Mouse (Mus musculus) T-helper 2 cell (primary cell): Measurements from ENCODE around the gene Rbm20.

Experiments
- in situ Hi-C: fragments of 300-600 bp; cut with MboI, MseI; formaldehyde crosslinking; loops from one replicate; pipeline ENCODE4 v1.15.1; 2025; ENCODE audit warnings: high pct_unique_total_duplicates

The Rbm20 gene

GRCm38 (mm10) chr19:53671432-53671831, 5.7 kb upstream of the Rbm20 start:
- in situ Hi-C loops: loop anchor here (5.0 kb wide), 1 partner anchor 56 kb away; no protein-coding TSS in a partner anchor

- in situ Hi-C loops: loop anchor here (5.0 kb wide), 1 partner anchor 53 kb away; no protein-coding TSS in a partner anchor
Observed at GRCm38 (mm10) chr19:53674131-53674925, 2.8 kb upstream of the Rbm20 start.

GRCm38 (mm10) chr19:53676228-53676627, 878 bp upstream of the Rbm20 start:
- in situ Hi-C loops: no loop called here

- in situ Hi-C loops: no loop called here
Observed at GRCm38 (mm10) chr19:53679194-53679593, 2.1 kb downstream of the Rbm20 start.

DNA sequence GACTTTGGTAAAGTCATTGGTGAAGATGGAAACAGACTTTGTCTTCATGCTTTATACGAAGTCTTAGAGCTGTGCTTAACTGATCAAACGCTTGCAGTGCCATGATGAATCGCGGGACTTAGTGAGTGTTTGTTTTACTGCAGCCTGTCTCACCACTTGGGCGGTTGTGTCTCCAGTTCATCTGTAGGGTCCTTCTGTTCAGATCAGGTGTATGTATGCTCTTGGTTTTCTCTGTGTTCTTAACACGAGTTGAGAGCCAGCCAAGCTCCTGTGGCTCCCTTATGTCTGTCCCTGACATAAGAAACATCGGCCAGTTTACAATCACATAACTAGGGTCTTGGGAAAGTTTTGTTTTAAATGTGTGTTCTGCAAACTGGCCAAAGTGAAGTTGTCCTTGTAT, 2.9 kb downstream of the Rbm20 start:
- in situ Hi-C loops: no loop called here

GRCm38 (mm10) chr19:53682427-53682826, 5.3 kb downstream of the Rbm20 start:
- in situ Hi-C loops: no loop called here

- in situ Hi-C loops: no loop called here
Observed at GRCm38 (mm10) chr19:53687592-53687991, 10.5 kb downstream of the Rbm20 start.

DNA sequence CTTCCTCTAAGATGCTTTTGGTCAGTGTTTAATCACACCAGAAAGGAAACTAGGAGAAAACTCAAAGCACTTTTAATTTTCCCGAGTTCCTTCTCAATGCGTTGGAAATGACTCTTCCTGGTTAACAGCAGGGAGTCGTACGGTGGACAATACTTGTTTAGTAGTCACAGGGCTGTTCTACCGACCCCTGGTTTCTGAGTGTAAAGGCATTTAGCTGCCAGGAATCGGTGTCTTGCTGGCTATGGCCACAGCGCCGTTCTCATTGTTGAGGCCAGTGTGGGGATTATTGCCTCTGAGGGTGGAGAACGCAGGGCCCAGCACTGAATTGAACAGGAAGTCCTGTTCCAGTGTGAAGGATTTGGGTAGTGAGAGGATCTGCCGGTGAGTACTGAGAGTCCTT, 13.7 kb downstream of the Rbm20 start:
- in situ Hi-C loops: loop anchor here (10.0 kb wide), 1 partner anchor 1724 kb away; no protein-coding TSS in a partner anchor

DNA sequence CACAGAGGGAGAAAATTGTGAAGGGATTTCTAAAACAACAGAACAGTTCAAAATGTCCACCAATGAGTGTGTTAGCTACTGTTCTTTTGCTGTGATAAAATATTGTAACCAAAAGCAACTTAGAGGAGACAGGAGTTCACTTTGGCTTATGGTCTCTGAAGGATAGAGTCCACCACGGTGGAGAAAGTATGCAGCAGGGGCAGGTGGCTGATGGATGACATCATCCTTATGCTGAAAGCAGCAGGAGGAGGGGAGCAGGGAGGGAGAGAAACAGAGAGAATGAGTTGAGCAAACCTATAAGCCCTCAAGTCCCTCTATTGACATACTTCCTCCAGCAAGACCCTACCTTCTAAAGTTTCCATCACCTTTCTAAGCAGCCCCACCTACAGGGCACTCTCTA, 16.9 kb downstream of the Rbm20 start:
- in situ Hi-C loops: loop anchor here (10.0 kb wide), 1 partner anchor 1721 kb away; no protein-coding TSS in a partner anchor

- in situ Hi-C loops: loop anchor here (10.0 kb wide), 1 partner anchor 1719 kb away; no protein-coding TSS in a partner anchor
Observed at GRCm38 (mm10) chr19:53696079-53696478, 19.0 kb downstream of the Rbm20 start.

DNA sequence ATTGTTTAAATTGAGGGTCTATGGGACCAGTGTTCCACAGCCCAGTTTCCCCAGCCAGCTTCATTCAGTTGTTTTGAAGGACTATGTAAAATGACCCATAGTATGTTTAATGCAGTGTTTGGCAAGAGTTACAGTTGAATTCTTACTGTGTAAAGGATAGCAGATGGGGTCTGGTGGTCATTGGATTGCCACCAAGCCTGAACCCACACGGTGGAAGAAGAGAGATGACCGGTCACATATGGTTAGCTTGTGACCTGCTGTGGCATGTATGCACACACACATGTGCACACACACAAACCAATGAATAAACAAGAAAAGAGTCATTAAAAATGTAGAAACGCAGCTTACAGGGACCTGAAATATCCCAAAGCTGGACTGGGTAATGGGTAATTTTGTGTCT, 19.5 kb downstream of the Rbm20 start:
- in situ Hi-C loops: loop anchor here (10.0 kb wide), 1 partner anchor 1718 kb away; no protein-coding TSS in a partner anchor

DNA sequence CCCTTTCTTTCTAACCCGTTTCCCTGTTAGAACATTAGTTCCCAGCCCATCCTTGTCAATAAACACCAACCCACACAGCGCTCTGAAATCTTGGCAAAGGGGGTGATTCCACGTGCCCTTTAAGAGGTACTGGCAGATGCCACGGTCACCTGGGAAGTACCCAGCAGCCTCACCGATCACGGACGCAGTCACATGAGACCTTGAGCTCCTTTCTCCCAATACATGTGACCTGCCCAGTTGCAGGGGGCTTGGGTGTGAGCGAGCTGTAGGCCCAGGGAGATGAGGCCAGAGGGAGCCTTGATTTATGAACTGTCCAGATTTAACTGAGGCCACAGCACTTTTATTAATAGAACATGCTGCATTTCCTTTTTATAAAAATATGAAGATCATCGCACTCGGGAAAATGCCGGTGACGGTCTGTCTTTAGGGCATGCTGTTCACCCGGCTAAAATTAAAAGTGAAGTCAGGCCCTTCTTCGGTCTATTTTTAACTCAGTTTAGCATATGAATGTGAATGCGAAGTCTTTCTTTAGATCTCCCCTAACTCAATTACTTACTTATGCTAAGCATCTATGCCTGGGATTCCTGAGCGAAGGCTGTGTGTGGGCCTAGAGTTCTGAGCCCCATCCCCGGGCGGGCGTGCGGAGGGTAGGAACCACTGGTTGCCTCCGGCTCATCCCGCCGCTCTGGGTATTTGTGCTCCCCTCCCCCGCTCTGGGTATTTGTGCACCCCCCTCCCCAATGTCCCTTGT, 20.4 kb downstream of the Rbm20 start:
- in situ Hi-C loops: loop anchor here (10.0 kb wide), 1 partner anchor 1717 kb away; no protein-coding TSS in a partner anchor

DNA sequence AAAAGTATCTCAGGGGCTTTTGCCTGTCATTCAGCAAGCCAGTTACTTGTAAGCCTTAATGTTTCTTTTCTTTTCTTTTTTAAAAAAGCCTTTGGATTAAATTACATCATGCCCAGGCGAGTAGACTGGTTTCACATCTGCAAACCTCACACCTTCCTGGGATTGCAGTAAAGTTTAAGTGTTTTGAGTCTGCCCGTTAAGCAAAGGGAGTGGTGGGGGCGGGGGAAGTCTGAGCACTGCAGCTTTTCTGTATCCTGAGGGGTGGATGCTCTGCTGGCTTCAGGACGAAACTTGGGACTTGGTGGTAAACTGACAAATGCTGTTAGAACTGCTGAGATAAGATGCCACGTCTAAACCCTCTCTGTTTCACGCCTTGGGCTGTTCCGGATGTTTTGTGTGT, 22.6 kb downstream of the Rbm20 start:
- in situ Hi-C loops: loop anchor here (10.0 kb wide), 1 partner anchor 1715 kb away; no protein-coding TSS in a partner anchor

DNA sequence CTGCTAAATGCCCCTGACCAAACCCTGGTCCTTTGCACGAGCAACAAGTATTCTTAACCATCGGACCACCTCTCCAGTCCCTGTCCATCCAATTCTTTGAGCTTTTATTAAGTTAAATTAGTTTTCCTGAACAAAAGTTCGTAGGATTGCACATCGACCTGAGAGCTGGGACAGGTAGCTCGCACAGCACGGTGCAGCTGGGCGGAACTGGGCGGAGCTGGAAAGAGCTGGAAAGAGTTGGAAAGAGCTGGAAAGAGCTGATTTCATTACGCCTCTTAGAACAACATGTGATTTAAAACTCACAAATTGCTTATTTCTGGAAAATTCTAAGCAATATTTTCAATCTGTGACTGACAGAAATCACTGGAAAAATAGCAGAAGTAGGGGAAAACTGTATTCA, 24.3 kb downstream of the Rbm20 start:
- in situ Hi-C loops: no loop called here

- in situ Hi-C loops: no loop called here
Observed at GRCm38 (mm10) chr19:53704895-53705823, 28.1 kb downstream of the Rbm20 start.

GRCm38 (mm10) chr19:53708401-53708800, 31.3 kb downstream of the Rbm20 start:
- in situ Hi-C loops: no loop called here

- in situ Hi-C loops: no loop called here
Observed at GRCm38 (mm10) chr19:53710861-53711260, 33.8 kb downstream of the Rbm20 start.

GRCm38 (mm10) chr19:53711261-53711890, 34.3 kb downstream of the Rbm20 start:
- in situ Hi-C loops: no loop called here

GRCm38 (mm10) chr19:53712297-53713025, 35.4 kb downstream of the Rbm20 start:
- in situ Hi-C loops: no loop called here

DNA sequence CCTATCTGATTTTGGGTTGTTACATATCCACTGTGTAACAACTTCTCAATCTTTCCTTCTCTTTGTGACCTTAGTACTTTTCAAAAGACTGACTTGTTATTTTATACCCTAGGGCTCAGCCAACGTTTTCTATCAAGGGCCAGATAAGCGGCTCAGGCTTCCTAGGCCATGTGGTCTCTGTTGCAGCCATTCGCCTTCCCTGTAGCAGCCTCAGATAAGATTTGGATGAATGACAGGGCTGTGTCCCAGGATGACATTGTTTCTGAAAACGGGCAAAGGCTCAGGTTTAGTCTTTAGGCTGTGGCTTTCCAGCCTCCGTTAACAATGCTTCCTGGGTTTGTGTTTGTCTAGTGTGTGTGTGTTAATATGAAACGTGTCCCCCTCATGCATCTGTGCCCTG, 36.3 kb downstream of the Rbm20 start:
- in situ Hi-C loops: no loop called here
